Mouse (Mus musculus) MEL (cell line): ENCODE measurements around the gene Gpat3. TPM values are rescaled to one million over a fixed set of nuclear protein-coding genes. Genes with fewer than 3 reads are reported as not detected.

ENCODE experiments used
- DNase-seq: peaks from one replicate; pipeline ENCODE4 v3.0.0; 2011; ENCODE audit warnings: low read depth, low spot score
- H3K27ac ChIP-seq: 2 replicates; pipeline ENCODE4 v1.5.1; 2012; ENCODE audit warnings: low read depth, mild to moderate bottlenecking, control low read depth, low read length, moderate library complexity; ENCODE audit not compliant: control insufficient read depth
- H3K27me3 ChIP-seq, 2 experiments: fragments of 150-350 bp in 1 of 2; sonication (generic) in 1 of 2; 2 replicates each; pipeline ENCODE4 v1.6.1; 2012; ENCODE audit warnings: low read length in 2 of 2, mild to moderate bottlenecking in 2 of 2, improper control_type of control experiment in 1 of 2, moderate library complexity in 1 of 2; ENCODE audit not compliant: insufficient read depth in 2 of 2, control insufficient read depth in 1 of 2
- H3K36me3 ChIP-seq, 2 experiments: 2 replicates each; pipeline ENCODE4 v1.6.1; 2012 to 2014; ENCODE audit warnings: low read length in 2 of 2, improper control_type of control experiment in 1 of 2, inconsistent platforms in 1 of 2, mild to moderate bottlenecking in 1 of 2; ENCODE audit not compliant: insufficient read depth in 2 of 2, control insufficient read depth in 1 of 2
- H3K4me1 ChIP-seq, 2 experiments: fragments of 150-350 bp in 1 of 2; sonication (generic) in 1 of 2; 2 replicates each; pipeline ENCODE4 v1.6.1; 2012; ENCODE audit warnings: low read length in 2 of 2, improper control_type of control experiment in 1 of 2, mild to moderate bottlenecking in 1 of 2; ENCODE audit not compliant: insufficient read depth in 2 of 2, control insufficient read depth in 1 of 2
- H3K4me3 ChIP-seq, 2 experiments: fragments of 150-350 bp in 1 of 2; sonication (generic) in 1 of 2; 2 replicates each; pipeline ENCODE4 v1.5.1; 2012; ENCODE audit warnings: low read depth in 2 of 2, low read length in 2 of 2, mild to moderate bottlenecking in 2 of 2, moderate library complexity in 2 of 2, control low read depth in 1 of 2, improper control_type of control experiment in 1 of 2; ENCODE audit not compliant: control insufficient read depth in 1 of 2, insufficient read depth in 1 of 2
- H3K79me2 ChIP-seq: 2 replicates; pipeline ENCODE4 v1.6.1; 2012; ENCODE audit warnings: mild to moderate bottlenecking, low read length, moderate library complexity; ENCODE audit not compliant: control insufficient read depth, poor library complexity, insufficient read depth
- H3K9ac ChIP-seq: 2 replicates; pipeline ENCODE4 v1.6.1; 2012; ENCODE audit warnings: low read depth, mild to moderate bottlenecking, control low read depth, low read length, moderate library complexity; ENCODE audit not compliant: control insufficient read depth, poor library complexity, severe bottlenecking
- H3K9me3 ChIP-seq: fragments of 150-350 bp; sonication (generic); replicated peaks from 2 replicates; pipeline ENCODE4 v1.6.1; 2012; ENCODE audit warnings: mild to moderate bottlenecking, low read length, improper control_type of control experiment, moderate library complexity; ENCODE audit not compliant: insufficient read depth
- BHLHE40 ChIP-seq: IDR thresholded peaks from 2 replicates; pipeline ENCODE4 v1.6.1; 2012; ENCODE audit warnings: low read depth, mild to moderate bottlenecking, inconsistent platforms, low read length, improper control_type of control experiment, borderline replicate concordance
- CHD1 ChIP-seq: IDR thresholded peaks from 2 replicates; pipeline ENCODE4 v1.6.1; 2012; ENCODE audit warnings: low read depth, mild to moderate bottlenecking, inconsistent platforms, low read length, improper control_type of control experiment
- CTCF ChIP-seq, 3 experiments: IDR thresholded peaks in 2 of 3; conservative IDR thresholded peaks in 1 of 3; 2 replicates each; pipeline ENCODE4 v1.5.1; 2011 to 2012; ENCODE audit warnings: low read length in 3 of 3, low read depth in 2 of 3, mild to moderate bottlenecking in 2 of 3, improper control_type of control experiment in 1 of 3, inconsistent platforms in 1 of 3, mixed read lengths in 1 of 3, moderate library complexity in 1 of 3; ENCODE audit not compliant: control insufficient read depth in 1 of 3, insufficient read depth in 1 of 3, poor library complexity in 1 of 3, severe bottlenecking in 1 of 3
- E2F4 ChIP-seq: IDR thresholded peaks from 2 replicates; pipeline ENCODE4 v1.6.1; 2011; ENCODE audit warnings: low read depth, low read length, improper control_type of control experiment, borderline replicate concordance
- EP300 ChIP-seq, 2 experiments: IDR thresholded peaks; 2 replicates each; pipeline ENCODE4 v1.6.1; 2011; ENCODE audit warnings: improper control_type of control experiment in 2 of 2, low read length in 2 of 2, low read depth in 1 of 2, mild to moderate bottlenecking in 1 of 2
- GABPA ChIP-seq: IDR thresholded peaks from 2 replicates; pipeline ENCODE4 v1.6.1; 2012; ENCODE audit warnings: low read depth, mild to moderate bottlenecking, inconsistent platforms, low read length, improper control_type of control experiment, moderate library complexity
- GATA1 ChIP-seq: IDR thresholded peaks from 2 replicates; pipeline ENCODE4 v1.6.1; 2011; ENCODE audit warnings: low read depth, low read length, improper control_type of control experiment
- HCFC1 ChIP-seq: IDR thresholded peaks from 2 replicates; pipeline ENCODE4 v1.6.1; 2012; ENCODE audit warnings: low read depth, mild to moderate bottlenecking, inconsistent platforms, low read length, improper control_type of control experiment, moderate library complexity
- KAT2A ChIP-seq: conservative IDR thresholded peaks from 2 replicates; pipeline ENCODE4 v1.6.1; 2012; ENCODE audit warnings: low read depth, low read length, improper control_type of control experiment, inconsistent platforms
- MAFK ChIP-seq: IDR thresholded peaks from 2 replicates; pipeline ENCODE4 v1.6.1; 2011; ENCODE audit warnings: low read depth, mild to moderate bottlenecking, low read length, improper control_type of control experiment, borderline replicate concordance
- MEF2A ChIP-seq: IDR thresholded peaks from 2 replicates; pipeline ENCODE4 v1.6.1; 2014; ENCODE audit warnings: low read depth, mild to moderate bottlenecking, inconsistent platforms, low read length, improper control_type of control experiment; ENCODE audit not compliant: poor library complexity, insufficient replicate concordance, severe bottlenecking; ENCODE audit errors: extremely low read depth
- MYC ChIP-seq: IDR thresholded peaks from 2 replicates; pipeline ENCODE4 v1.6.1; 2011; ENCODE audit warnings: low read depth, mild to moderate bottlenecking, low read length, improper control_type of control experiment, moderate library complexity
- POLR2AphosphoS2 ChIP-seq: IDR thresholded peaks from 2 replicates; pipeline ENCODE4 v1.6.1; 2011; ENCODE audit warnings: low read length, improper control_type of control experiment
- POLR2AphosphoS5 ChIP-seq: IDR thresholded peaks from 2 replicates; pipeline ENCODE4 v1.6.1; 2012; ENCODE audit warnings: low read depth, borderline replicate concordance, mild to moderate bottlenecking, inconsistent platforms, low read length, moderate library complexity, mixed read lengths
- RCOR1 ChIP-seq: IDR thresholded peaks from 2 replicates; pipeline ENCODE4 v1.6.1; 2012; ENCODE audit warnings: low read depth, mild to moderate bottlenecking, inconsistent platforms, low read length, improper control_type of control experiment
- TCF12 ChIP-seq: IDR thresholded peaks from 2 replicates; pipeline ENCODE4 v1.6.1; 2014; ENCODE audit warnings: low read depth, mild to moderate bottlenecking, inconsistent platforms, low read length, improper control_type of control experiment, moderate library complexity
- ZC3H11A ChIP-seq: IDR thresholded peaks from 2 replicates; pipeline ENCODE4 v1.6.1; 2012; ENCODE audit warnings: low read depth, mild to moderate bottlenecking, inconsistent platforms, low read length, improper control_type of control experiment
- ZKSCAN1 ChIP-seq: IDR thresholded peaks from 2 replicates; pipeline ENCODE4 v1.6.1; 2012; ENCODE audit warnings: low read depth, mild to moderate bottlenecking, inconsistent platforms, low read length, improper control_type of control experiment, moderate library complexity
- ZMIZ1 ChIP-seq: IDR thresholded peaks from 2 replicates; pipeline ENCODE4 v1.6.1; 2012; ENCODE audit warnings: low read depth, mild to moderate bottlenecking, inconsistent platforms, low read length, improper control_type of control experiment, moderate library complexity
- polyA plus RNA-seq, 2 experiments: library from polyadenylated mRNA; stranded (reverse) in 1 of 2; unstranded in 1 of 2; fragments of >175 nt in 1 of 2; fragments of >200 nt in 1 of 2; gene quantifications; 2 replicates each; pipeline versions ENCODE4 v1.2.1 to v1.2.4; 2012; ENCODE audit warnings: low replicate concordance in 2 of 2, low read depth in 1 of 2; ENCODE audit not compliant: insufficient read length in 2 of 2, insufficient read depth in 1 of 2, missing spikeins in 1 of 2
- total RNA-seq: library from RNA; depleted of rRNA; stranded (reverse); fragments of 300-350 nt; gene quantifications from 2 replicates; pipeline ENCODE4 v1.2.3, GENCODE M21; 2012

Gpat3 gene
- total and polyA plus RNA-seq, 3 experiments, result 0.04 to 0.13 TPM; not detected in 1

DNA sequence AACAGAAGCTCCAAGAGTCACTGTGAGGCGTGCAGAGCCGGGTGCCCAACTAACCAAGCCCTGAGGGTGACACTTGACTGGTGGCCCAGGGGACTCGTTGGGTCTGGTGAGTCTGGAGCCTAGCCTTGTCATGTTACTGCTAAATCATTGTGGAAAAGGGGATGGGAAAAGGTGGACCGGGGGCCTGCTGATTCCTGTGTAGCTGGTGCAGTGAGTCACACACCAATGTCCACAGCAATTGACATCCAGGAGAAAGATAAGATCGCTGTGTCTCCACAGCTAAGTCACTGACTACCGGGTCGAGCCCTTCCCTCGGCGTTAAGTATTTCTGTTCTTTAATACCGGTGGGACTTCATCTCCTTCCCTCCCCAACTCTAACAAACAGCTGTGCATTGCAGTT lies 29.7 kb downstream of the Gpat3 start:
- no peaks in the 10 kb centered on the region for H3K36me3 ChIP-seq
- no peak for DNase-seq
- H3K27ac ChIP-seq, result no peak overlapping the region
- peaks cover 0 to 2% of the 10 kb centered on the region in 2 experiments; a peak in 1 of 4 replicates for H3K27me3 ChIP-seq
- no peak for TF ChIP-seq E2F4
- TF ChIP-seq GABPA, result no peak
- TF ChIP-seq MAFK, result no peak
- no peak for TF ChIP-seq ZKSCAN1
- TF ChIP-seq CHD1, result no peak
- TF ChIP-seq EP300 (IDR thresholded peaks at IDR 0.05; ENCODE audit: low read depth in 1 of 2, low read length in 2 of 2), result no peak
- TF ChIP-seq BHLHE40, result no peak
- TF ChIP-seq CTCF (IDR thresholded peaks at IDR 0.05 in 2 of 3, conservative IDR thresholded peaks at IDR 0.05 in 1 of 3; ENCODE audit: control insufficient read depth in 1 of 3, insufficient read depth in 1 of 3, low read depth in 2 of 3, low read length in 3 of 3, poor library complexity in 1 of 3, severe bottlenecking in 1 of 3), result no peak
- H3K4me3 ChIP-seq, result no peak overlapping the region
- no peaks in the 10 kb centered on the region for H3K9me3 ChIP-seq
- no peaks in the 10 kb centered on the region for H3K79me2 ChIP-seq
- H3K9ac ChIP-seq, result no peak overlapping the region
- H3K4me1 ChIP-seq, result no peaks in the 10 kb centered on the region

DNA sequence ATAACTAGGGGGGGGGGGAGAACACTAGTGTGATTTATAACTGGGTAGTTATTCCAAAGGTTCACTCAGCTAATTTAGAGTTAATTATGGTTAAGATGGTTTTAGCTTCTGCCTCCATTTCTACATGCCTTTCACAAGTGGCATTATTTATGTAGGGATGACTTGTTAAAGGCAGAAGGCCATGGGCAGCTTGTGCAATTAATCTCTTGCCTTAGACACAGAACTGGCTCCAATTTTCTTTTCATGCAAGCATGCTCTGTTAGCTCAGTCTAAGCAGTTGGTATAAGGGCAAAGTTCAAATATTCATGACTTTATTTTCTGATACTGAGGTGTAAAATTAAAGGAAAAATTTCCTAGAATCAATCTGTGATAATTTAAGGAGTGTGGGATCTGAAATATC lies 31.5 kb downstream of the Gpat3 start:
- H3K27ac ChIP-seq, result no peak overlapping the region
- DNase-seq, result no peak
- no peak overlapping the region for H3K9ac ChIP-seq
- no peaks in the 10 kb centered on the region for H3K36me3 ChIP-seq
- no peak for TF ChIP-seq KAT2A
- TF ChIP-seq ZC3H11A, result no peak
- no peak for TF ChIP-seq TCF12
- no peak for TF ChIP-seq MEF2A
- H3K4me1 ChIP-seq, result no peaks in the 10 kb centered on the region
- H3K79me2 ChIP-seq, result no peaks in the 10 kb centered on the region
- H3K27me3 ChIP-seq, result peaks cover 0 to 2% of the 10 kb centered on the region in 2 experiments; a peak in 1 of 4 replicates
- no peak overlapping the region for H3K4me3 ChIP-seq
- H3K9me3 ChIP-seq, result no peaks in the 10 kb centered on the region

DNA sequence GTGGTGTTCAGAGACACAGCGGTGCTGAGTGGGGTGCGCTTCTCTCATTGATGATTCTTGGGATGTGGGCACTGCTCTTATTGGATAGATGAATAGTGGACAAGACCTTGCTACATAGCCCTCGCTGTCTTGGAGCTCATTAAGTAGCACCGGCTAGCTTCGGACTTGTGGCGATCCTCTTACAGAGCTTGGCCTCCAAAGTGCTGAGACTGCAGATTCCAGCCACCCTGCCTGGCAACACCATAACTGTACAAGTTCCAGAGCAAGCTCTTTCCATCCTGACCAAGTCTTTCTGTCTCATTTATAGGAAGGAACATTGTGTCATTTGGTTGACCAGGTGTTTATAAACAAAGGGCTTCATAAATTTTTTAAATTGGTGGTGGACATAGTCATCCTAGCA lies 39.7 kb downstream of the Gpat3 start:
- no peak for DNase-seq
- no peak for TF ChIP-seq KAT2A
- no peak for TF ChIP-seq ZKSCAN1
- TF ChIP-seq POLR2AphosphoS5, result no peak
- no peak for TF ChIP-seq CHD1
- TF ChIP-seq ZMIZ1, result no peak
- no peak for TF ChIP-seq TCF12
- no peak for TF ChIP-seq RCOR1
- TF ChIP-seq GATA1, result no peak
- no peak for TF ChIP-seq BHLHE40
- no peak for TF ChIP-seq POLR2AphosphoS2
- TF ChIP-seq CTCF (IDR thresholded peaks at IDR 0.05 in 2 of 3, conservative IDR thresholded peaks at IDR 0.05 in 1 of 3; ENCODE audit: control insufficient read depth in 1 of 3, insufficient read depth in 1 of 3, low read depth in 2 of 3, low read length in 3 of 3, poor library complexity in 1 of 3, severe bottlenecking in 1 of 3), result no peak
- no peak for TF ChIP-seq EP300 (IDR thresholded peaks at IDR 0.05; ENCODE audit: low read depth in 1 of 2, low read length in 2 of 2)
- no peak for TF ChIP-seq HCFC1
- no peak for TF ChIP-seq MYC
- TF ChIP-seq E2F4, result no peak
- Histone ChIP-seq H3K36me3 (no peaks in the 10 kb centered on the region), H3K27ac (no peak overlapping the region), H3K27me3 (no peaks in the 10 kb centered on the region), H3K9ac (no peak overlapping the region), H3K4me1 (no peaks in the 10 kb centered on the region), H3K79me2 (no peaks in the 10 kb centered on the region), H3K9me3 (no peaks in the 10 kb centered on the region), H3K4me3 (no peak overlapping the region)
